Mouse (Mus musculus): ENCODE measurements around the gene Rgs3. TPM values are rescaled to one million over a fixed set of nuclear protein-coding genes. Genes with fewer than 3 reads are reported as not detected.

Gene Rgs3
- polyA plus RNA-seq, 1 experiment from 2014 or later, result 38.8 TPM

- H3K9ac ChIP-seq (ENCODE audit: low read depth, low read length), result no peak overlapping the region
- peaks cover 35% of the 10 kb centered on the region for H3K4me1 ChIP-seq (ENCODE audit: control insufficient read depth, insufficient read depth, low read length)
- H3K36me3 ChIP-seq (ENCODE audit: control insufficient read depth, insufficient read depth, low read length), result no peaks in the 10 kb centered on the region
- peak overlapping the region; percentile 31 for H3K27ac ChIP-seq (replicated peaks; ENCODE audit: low read depth, low read length)
- H3K9me3 ChIP-seq (ENCODE audit: control insufficient read depth, low read length), result no peaks in the 10 kb centered on the region
- H3K27me3 ChIP-seq (replicated peaks; ENCODE audit: control insufficient read depth, insufficient read depth, low read length), result no peaks in the 10 kb centered on the region
- 35% methylated on average over 22 of the region's 22 CpGs for WGBS
- no peak overlapping the region for H3K4me2 ChIP-seq (ENCODE audit: low read depth, low read length)
- ATAC-seq (ENCODE audit: low read depth), result peak; percentile 58
- H3K4me3 ChIP-seq (ENCODE audit: low read depth, low read length), result no peak overlapping the region
- DNase-seq (ENCODE audit: low spot score), result peak; percentile 75
These were observed 53.2 kb downstream of the Rgs3 start for GRCm38 (mm10) chr4:62612601-62613501.

DNA sequence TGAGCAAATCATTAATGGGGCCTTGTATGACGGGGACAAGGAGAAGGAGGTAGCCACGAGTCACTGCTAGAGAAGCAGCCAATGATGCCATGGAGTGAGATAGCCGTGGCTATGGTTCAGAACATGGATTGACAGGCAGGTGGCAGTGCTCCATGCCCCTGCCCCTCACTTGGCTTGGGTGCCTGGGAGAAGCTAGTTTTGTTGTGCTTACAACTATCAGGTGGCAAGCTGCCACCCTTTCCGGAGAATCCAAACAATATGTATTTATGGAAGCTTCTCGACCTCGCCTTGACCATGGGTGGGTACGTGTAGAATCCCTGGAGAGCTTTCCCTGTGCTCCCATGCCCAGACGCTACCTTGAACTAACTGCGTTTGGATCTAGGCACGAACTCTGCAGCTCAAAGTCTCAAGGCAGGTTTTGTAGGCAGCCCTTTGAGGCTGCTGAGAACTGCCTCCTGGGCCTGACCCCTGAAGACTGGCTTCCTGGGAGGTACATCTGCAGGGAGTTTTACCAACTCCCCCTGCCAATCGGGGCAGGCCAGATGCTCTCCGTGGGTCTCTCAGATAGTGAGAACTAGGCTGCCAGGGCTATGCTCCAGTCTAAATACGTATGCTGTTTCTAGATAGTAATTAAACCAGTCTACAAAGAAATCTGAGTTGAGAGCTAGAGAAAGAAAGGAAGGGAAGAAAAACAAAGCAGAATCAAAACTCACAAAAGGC is 54.2 kb downstream of the Rgs3 start:
- peak; percentile 17 for DNase-seq (ENCODE audit: low spot score)
- no peak overlapping the region for H3K9ac ChIP-seq (ENCODE audit: low read depth, low read length)
- no peak overlapping the region for H3K4me3 ChIP-seq (ENCODE audit: low read depth, low read length)
- H3K36me3 ChIP-seq (ENCODE audit: control insufficient read depth, insufficient read depth, low read length), result no peaks in the 10 kb centered on the region
- ATAC-seq (ENCODE audit: low read depth), result no peak
- no peak overlapping the region for H3K4me2 ChIP-seq (ENCODE audit: low read depth, low read length)
- H3K9me3 ChIP-seq (ENCODE audit: control insufficient read depth, low read length), result no peaks in the 10 kb centered on the region
- H3K27ac ChIP-seq (replicated peaks; ENCODE audit: low read depth, low read length), result peak overlapping the region; percentile 16; the same call in 1 of the 2 replicates
- no peaks in the 10 kb centered on the region for H3K27me3 ChIP-seq (replicated peaks; ENCODE audit: control insufficient read depth, insufficient read depth, low read length)
- H3K4me1 ChIP-seq (ENCODE audit: control insufficient read depth, insufficient read depth, low read length), result peaks cover 28% of the 10 kb centered on the region
- 58% methylated on average over 13 of the region's 13 CpGs for WGBS

- DNase-seq (ENCODE audit: low spot score) (no peak), ATAC-seq (ENCODE audit: low read depth) (no peak)
- Histone ChIP-seq H3K4me3 (ENCODE audit: low read depth, low read length) (no peak overlapping the region), H3K27ac (replicated peaks; ENCODE audit: low read depth, low read length) (no peak overlapping the region), H3K9ac (ENCODE audit: low read depth, low read length) (no peak overlapping the region), H3K36me3 (ENCODE audit: control insufficient read depth, insufficient read depth, low read length) (no peaks in the 10 kb centered on the region), H3K4me2 (ENCODE audit: low read depth, low read length) (no peak overlapping the region), H3K27me3 (replicated peaks; ENCODE audit: control insufficient read depth, insufficient read depth, low read length) (no peaks in the 10 kb centered on the region), H3K9me3 (ENCODE audit: control insufficient read depth, low read length) (no peaks in the 10 kb centered on the region), H3K4me1 (ENCODE audit: control insufficient read depth, insufficient read depth, low read length) (peaks cover 22% of the 10 kb centered on the region)
- WGBS, result 73% methylated on average over 9 of the region's 9 CpGs
These were observed 58.3 kb downstream of the Rgs3 start for GRCm38 (mm10) chr4:62617856-62618440.

- ATAC-seq (ENCODE audit: low read depth) (peak; percentile 39; the same call in 1 of the 2 replicates), DNase-seq (ENCODE audit: low spot score) (peak; percentile 41)
- peaks cover 24% of the 10 kb centered on the region for H3K4me1 ChIP-seq (ENCODE audit: control insufficient read depth, insufficient read depth, low read length)
- H3K9ac ChIP-seq (ENCODE audit: low read depth, low read length), result peak overlapping the region; percentile 45; the same call in 1 of the 2 replicates
- peak overlapping the region; percentile 30 for H3K27ac ChIP-seq (replicated peaks; ENCODE audit: low read depth, low read length)
- no peaks in the 10 kb centered on the region for H3K9me3 ChIP-seq (ENCODE audit: control insufficient read depth, low read length)
- H3K36me3 ChIP-seq (ENCODE audit: control insufficient read depth, insufficient read depth, low read length), result no peaks in the 10 kb centered on the region
- WGBS, result 34% methylated on average over 16 of the region's 16 CpGs
- no peaks in the 10 kb centered on the region for H3K27me3 ChIP-seq (replicated peaks; ENCODE audit: control insufficient read depth, insufficient read depth, low read length)
- H3K4me3 ChIP-seq (ENCODE audit: low read depth, low read length), result peak overlapping the region; percentile 9
- H3K4me2 ChIP-seq (ENCODE audit: low read depth, low read length), result no peak overlapping the region
These were observed 59.8 kb downstream of the Rgs3 start for GRCm38 (mm10) chr4:62619232-62619964.

GRCm38 (mm10) chr4:62619965-62620244 is 60.3 kb downstream of the Rgs3 start:
- peak overlapping the region; percentile 9 for H3K4me3 ChIP-seq (ENCODE audit: low read depth, low read length)
- H3K27me3 ChIP-seq (replicated peaks; ENCODE audit: control insufficient read depth, insufficient read depth, low read length), result no peaks in the 10 kb centered on the region
- DNase-seq (ENCODE audit: low spot score) (no peak), ATAC-seq (ENCODE audit: low read depth) (no peak)
- 94% methylated on average over 3 of the region's 3 CpGs for WGBS
- peaks cover 28% of the 10 kb centered on the region for H3K4me1 ChIP-seq (ENCODE audit: control insufficient read depth, insufficient read depth, low read length)
- H3K9me3 ChIP-seq (ENCODE audit: control insufficient read depth, low read length), result no peaks in the 10 kb centered on the region
- no peaks in the 10 kb centered on the region for H3K36me3 ChIP-seq (ENCODE audit: control insufficient read depth, insufficient read depth, low read length)
- H3K4me2 ChIP-seq (ENCODE audit: low read depth, low read length), result no peak overlapping the region
- H3K9ac ChIP-seq (ENCODE audit: low read depth, low read length), result no peak overlapping the region
- peak overlapping the region; percentile 30; the same call in 1 of the 2 replicates for H3K27ac ChIP-seq (replicated peaks; ENCODE audit: low read depth, low read length)

DNA sequence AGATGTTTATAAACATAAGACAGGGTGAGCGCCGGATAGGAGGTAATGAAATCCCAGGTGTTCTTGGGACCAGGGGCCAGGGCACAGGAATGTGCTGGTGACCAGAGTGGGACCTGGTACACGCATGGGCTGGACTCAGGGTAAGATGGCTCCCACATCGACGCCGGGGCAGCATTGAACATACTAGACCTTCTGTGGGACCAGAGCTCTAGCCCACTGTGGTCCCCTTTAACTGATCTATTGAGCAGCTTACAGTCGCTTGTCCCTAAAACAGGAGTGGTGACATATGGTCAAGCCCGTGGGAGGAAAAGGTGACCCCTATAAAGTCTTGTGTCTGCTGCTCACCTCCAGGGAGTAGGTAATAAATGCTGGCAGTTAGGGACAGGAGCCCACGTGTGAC is 61.5 kb downstream of the Rgs3 start:
- H3K4me3 ChIP-seq (ENCODE audit: low read depth, low read length), result no peak overlapping the region

DNA sequence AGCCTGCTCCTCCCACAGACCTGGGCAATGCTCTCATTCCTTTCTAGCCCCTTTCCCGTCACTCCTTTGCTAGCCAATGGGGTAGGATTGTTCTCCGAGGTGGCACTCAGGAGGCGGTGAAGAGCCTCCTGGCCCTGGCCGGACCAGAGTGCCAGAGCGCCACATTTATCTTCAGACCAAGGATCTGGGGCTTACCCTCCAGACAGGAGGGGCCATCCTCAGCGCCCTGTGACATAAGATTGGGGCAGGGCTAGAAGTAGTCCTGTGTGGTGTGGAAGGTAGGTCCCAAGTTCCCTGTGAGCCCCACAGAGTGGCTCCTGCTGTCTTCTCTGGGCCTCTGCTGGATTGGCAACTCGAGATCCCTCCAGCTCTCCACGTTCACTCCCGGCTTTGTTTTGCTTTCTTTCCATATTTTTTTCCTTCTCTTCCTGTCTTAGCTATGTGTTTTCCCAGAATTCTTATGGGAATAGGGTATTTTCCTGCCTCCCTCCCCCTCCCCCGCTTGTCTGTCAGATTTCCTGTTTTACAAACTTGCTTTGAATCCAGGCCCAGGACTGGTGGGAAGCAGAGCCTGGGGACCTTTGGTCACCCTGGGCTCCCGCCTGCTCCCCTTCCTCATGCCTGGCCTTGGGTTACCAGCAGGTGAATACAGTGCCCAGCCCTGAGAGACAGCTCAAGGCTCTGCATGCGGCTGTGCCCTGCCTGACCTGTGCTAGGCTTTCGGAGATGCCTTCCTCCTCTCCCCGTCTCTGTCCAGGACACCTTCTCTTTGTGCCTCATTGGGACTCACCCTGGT is 62.4 kb downstream of the Rgs3 start:
- Histone ChIP-seq H3K4me2 (ENCODE audit: low read depth, low read length) (peak overlapping the region; percentile 3), H3K36me3 (ENCODE audit: control insufficient read depth, insufficient read depth, low read length) (no peaks in the 10 kb centered on the region), H3K4me3 (ENCODE audit: low read depth, low read length) (no peak overlapping the region), H3K27me3 (replicated peaks; ENCODE audit: control insufficient read depth, insufficient read depth, low read length) (no peaks in the 10 kb centered on the region), H3K9me3 (ENCODE audit: control insufficient read depth, low read length) (no peaks in the 10 kb centered on the region), H3K4me1 (ENCODE audit: control insufficient read depth, insufficient read depth, low read length) (peaks cover 50% of the 10 kb centered on the region), H3K27ac (replicated peaks; ENCODE audit: low read depth, low read length) (peak overlapping the region; percentile 65), H3K9ac (ENCODE audit: low read depth, low read length) (0 out of 2 replicates have a peak overlapping the region, but pooled peaks have one; percentile 5)
- ATAC-seq (ENCODE audit: low read depth) (no peak), DNase-seq (ENCODE audit: low spot score) (peak; percentile 51)
- WGBS, result 58% methylated on average over 14 of the region's 14 CpGs

More for the DNA sequence above, 61.5 kb downstream of the Rgs3 start:
- peaks cover 40% of the 10 kb centered on the region for H3K4me1 ChIP-seq (ENCODE audit: control insufficient read depth, insufficient read depth, low read length)
- H3K27me3 ChIP-seq (replicated peaks; ENCODE audit: control insufficient read depth, insufficient read depth, low read length), result no peaks in the 10 kb centered on the region
- DNase-seq (ENCODE audit: low spot score) (no peak), ATAC-seq (ENCODE audit: low read depth) (no peak)
- no peaks in the 10 kb centered on the region for H3K9me3 ChIP-seq (ENCODE audit: control insufficient read depth, low read length)
- H3K4me2 ChIP-seq (ENCODE audit: low read depth, low read length), result no peak overlapping the region
- no peak overlapping the region for H3K27ac ChIP-seq (replicated peaks; ENCODE audit: low read depth, low read length)
- 82% methylated on average over 9 of the region's 9 CpGs for WGBS
- H3K36me3 ChIP-seq (ENCODE audit: control insufficient read depth, insufficient read depth, low read length), result no peaks in the 10 kb centered on the region
- H3K9ac ChIP-seq (ENCODE audit: low read depth, low read length), result no peak overlapping the region

All from embryonic facial prominence, embryonic 14.5 days (tissue).